Mouse (Mus musculus) heart, embryonic 13.5 days (tissue): ENCODE data around the gene Amotl1. TPM values are rescaled to one million over a fixed set of nuclear protein-coding genes. Genes with fewer than 3 reads are reported as not detected.
A peak's percentile ranks its signal among the peaks of the same experiment; 100 is the strongest.

Experiments
- ATAC-seq: fragments of 200-750 bp; cut with Nextera tagmentation; 2 replicates; pipeline ENCODE4 v1.8.0; 2017; ENCODE audit warnings: moderate TSS enrichment; ENCODE audit not compliant: insufficient number of reproducible peaks, low FRiP score, low TSS enrichment; ENCODE audit errors: extremely low read depth
- H3K27ac ChIP-seq: fragments of 300-500 bp; sonication (generic); replicated peaks from 2 replicates; pipeline ENCODE4 v1.5.1; 2015; ENCODE audit warnings: moderate library complexity, mild to moderate bottlenecking, inconsistent platforms
- H3K27me3 ChIP-seq: fragments of 300-500 bp; sonication (generic); replicated peaks from 2 replicates; pipeline ENCODE4 v1.6.1; 2015; ENCODE audit warnings: mild to moderate bottlenecking, inconsistent platforms
- H3K36me3 ChIP-seq: fragments of 300-500 bp; sonication (generic); 2 replicates; pipeline ENCODE4 v1.6.1; 2015; ENCODE audit warnings: mild to moderate bottlenecking, inconsistent platforms
- H3K4me1 ChIP-seq: fragments of 300-500 bp; sonication (generic); 2 replicates; pipeline ENCODE4 v1.6.1; 2015; ENCODE audit warnings: inconsistent platforms
- H3K4me2 ChIP-seq: fragments of 300-500 bp; sonication (generic); 2 replicates; pipeline ENCODE4 v1.6.1; 2015; ENCODE audit warnings: inconsistent platforms, mild to moderate bottlenecking, moderate library complexity
- H3K4me3 ChIP-seq: fragments of 300-500 bp; sonication (generic); 2 replicates; pipeline ENCODE4 v1.5.1; 2015; ENCODE audit warnings: moderate library complexity, mild to moderate bottlenecking, inconsistent platforms
- H3K9ac ChIP-seq: fragments of 300-500 bp; sonication (generic); 2 replicates; pipeline ENCODE4 v1.6.1; 2015; ENCODE audit warnings: inconsistent platforms, mild to moderate bottlenecking, moderate library complexity
- H3K9me3 ChIP-seq: fragments of 300-500 bp; sonication (generic); 2 replicates; pipeline ENCODE4 v1.6.1; 2016; ENCODE audit warnings: inconsistent platforms
- WGBS: fragments of 180-500 bp; shearing (Covaris S2); methylation state at CpG from one replicate; pipeline ENCODE4 v1.1.7; 2015; ENCODE audit warnings: mixed read lengths; 5-methylcytosine and 5-hydroxymethylcytosine counted together
- polyA plus RNA-seq: library from polyadenylated mRNA; unstranded; fragments of >200 nt; fragmentation: Nextera tagmentation; extraction: Ambion mirVana; gene quantifications from 2 replicates; pipeline ENCODE4 v1.2.1, GENCODE M21; 2015

The Amotl1 gene
- polyA plus RNA-seq, 1 experiment from 2014 or later, result 15.7 TPM

DNA sequence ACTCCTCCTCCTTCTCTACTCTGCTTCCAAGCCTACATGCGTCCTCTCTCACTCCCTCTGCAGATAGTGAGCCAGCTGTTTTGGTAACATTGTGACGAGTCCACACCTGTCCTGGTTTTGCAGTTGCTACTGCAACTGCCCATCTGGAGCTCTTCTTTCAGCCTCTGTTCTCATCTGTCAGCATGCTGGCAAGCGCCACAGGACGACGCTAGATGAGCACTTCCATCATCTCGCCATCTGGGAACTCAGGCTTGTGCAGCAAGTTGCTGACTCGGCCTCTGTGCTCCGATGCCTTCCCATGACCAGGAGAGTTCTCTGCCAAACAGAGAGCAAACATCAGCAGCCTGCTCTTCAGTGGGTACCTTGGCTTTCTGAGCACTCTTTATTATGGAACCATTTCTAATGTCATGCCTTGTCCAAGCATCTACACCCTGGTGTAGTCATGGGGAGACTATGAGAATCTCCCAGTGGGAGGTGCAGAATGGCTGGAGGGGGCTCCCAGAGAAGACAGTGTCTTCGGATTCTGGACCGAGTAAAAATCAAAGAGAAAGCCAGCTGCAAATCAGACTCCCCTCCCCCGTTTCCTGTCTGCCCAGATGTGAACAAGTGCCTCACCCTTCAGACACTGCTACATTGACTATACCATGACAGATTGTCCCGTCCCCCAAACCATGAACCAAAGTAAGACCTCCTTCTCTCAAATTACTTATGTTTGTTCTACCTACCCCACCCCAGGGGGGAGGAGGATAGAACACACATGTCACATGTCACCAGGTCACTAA lies 97.1 kb downstream of the Amotl1 start:
- Histone ChIP-seq H3K9ac (no peak overlapping the region), H3K4me3 (no peak overlapping the region), H3K4me2 (no peak overlapping the region), H3K4me1 (peaks cover 38% of the 10 kb centered on the region), H3K27me3 (no peaks in the 10 kb centered on the region), H3K27ac (no peak overlapping the region; the same call in 1 of the 2 replicates), H3K36me3 (peaks cover 94% of the 10 kb centered on the region), H3K9me3 (no peaks in the 10 kb centered on the region)
- ATAC-seq, result no peak
- 59% methylated on average over 12 of the region's 12 CpGs for WGBS

DNA sequence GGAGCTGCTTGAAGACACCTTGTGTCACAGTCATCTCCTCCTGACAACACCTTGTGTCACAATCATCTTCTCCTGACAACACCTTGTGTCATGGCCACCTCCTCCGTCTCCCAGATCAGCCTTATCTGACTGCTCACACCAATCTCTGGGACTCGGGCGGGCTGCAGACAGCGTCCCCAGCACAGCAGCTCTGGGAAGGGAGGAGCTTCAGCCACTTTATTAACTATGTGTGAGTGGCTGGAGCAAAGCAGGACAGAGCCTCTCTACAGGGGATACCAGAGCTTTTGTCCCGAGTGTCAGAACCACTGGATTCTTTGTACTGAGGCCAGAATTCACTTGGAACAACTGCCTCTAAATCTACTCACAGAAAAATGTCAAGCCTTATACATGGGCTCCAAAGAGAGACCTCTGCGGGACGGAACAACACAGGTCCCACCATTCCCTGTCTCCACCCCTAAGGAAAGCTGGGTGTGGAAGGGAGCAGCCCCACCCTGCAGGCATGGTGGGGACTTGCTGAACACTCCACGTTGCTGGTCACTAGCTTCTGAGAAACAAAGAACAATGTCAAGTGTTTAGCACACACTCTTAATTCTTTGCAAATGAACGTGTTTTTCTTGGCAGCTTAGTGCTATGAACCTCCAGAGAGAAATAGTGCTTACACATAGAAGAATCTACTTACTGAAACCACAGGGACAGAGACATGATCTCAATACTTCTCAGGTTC lies 100.7 kb downstream of the Amotl1 start:
- Histone ChIP-seq H3K36me3 (peaks cover 97% of the 10 kb centered on the region), H3K4me1 (peaks cover 38% of the 10 kb centered on the region), H3K9me3 (no peaks in the 10 kb centered on the region), H3K27me3 (no peaks in the 10 kb centered on the region), H3K9ac (peak overlapping the region; percentile 15; the same call in 1 of the 2 replicates), H3K4me3 (no peak overlapping the region), H3K4me2 (peak overlapping the region; percentile 22), H3K27ac (peak overlapping the region; percentile 44; the same call in 1 of the 2 replicates)
- WGBS, result 32% methylated on average over 9 of the region's 9 CpGs
- ATAC-seq, result no peak

DNA sequence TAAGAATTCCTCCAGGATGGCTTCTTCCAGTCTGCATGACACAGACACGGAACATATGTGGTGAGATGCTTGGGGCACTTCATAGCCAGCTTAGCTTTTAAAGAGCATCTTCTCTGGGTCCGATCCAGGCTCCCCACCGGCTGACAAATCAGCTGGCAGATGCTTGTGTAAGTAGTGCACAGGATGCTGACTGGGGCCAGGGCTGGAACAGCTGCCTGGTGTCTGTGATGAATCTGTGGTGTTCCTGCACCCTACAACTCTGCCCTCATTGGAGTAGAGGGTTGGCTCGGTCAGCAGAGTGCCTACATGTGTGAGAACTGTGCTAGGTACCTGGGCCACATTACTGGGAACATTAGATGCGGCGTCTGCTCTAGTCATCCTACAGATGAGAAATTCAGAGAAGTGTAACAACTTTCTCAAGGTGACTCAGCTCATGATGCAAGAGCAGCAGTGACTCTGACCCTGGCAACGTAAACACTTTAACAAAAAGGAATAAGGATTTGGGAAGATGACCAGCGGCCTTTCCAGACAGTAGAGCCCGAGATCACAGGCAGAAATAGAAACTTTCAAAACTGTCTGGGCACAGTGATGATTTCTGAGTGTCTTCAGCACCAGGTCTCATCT lies 109.9 kb downstream of the Amotl1 start:
- Histone ChIP-seq H3K9me3 (no peaks in the 10 kb centered on the region), H3K27me3 (no peaks in the 10 kb centered on the region), H3K4me2 (no peak overlapping the region), H3K4me3 (no peak overlapping the region), H3K4me1 (no peaks in the 10 kb centered on the region), H3K27ac (no peak overlapping the region), H3K9ac (no peak overlapping the region), H3K36me3 (peaks cover 16% of the 10 kb centered on the region)
- ATAC-seq, result no peak
- WGBS, result 75% methylated on average over 9 of the region's 9 CpGs

DNA sequence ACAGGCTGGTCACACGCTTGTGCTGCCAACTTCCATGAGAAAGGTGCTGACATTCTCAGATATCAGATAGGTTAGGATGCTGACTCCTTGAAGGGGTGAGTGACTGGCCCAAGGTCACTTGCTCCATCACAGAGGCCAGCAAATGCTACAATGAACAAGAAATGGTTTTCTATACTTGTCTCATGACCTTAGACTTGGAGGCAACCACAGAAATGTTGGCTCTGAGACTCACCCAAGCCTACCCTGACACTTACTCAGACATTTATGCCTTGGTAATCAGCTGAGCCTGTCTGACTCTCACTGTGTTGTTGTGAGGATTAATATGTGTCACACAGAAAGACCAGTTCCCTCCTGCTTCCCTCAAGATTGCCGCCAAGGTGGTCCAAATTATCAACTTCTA lies 111.2 kb downstream of the Amotl1 start:
- Histone ChIP-seq H3K4me1 (no peaks in the 10 kb centered on the region), H3K9me3 (no peaks in the 10 kb centered on the region), H3K36me3 (peaks cover 3% of the 10 kb centered on the region), H3K4me2 (no peak overlapping the region), H3K27me3 (no peaks in the 10 kb centered on the region), H3K27ac (no peak overlapping the region), H3K9ac (no peak overlapping the region), H3K4me3 (no peak overlapping the region)
- no peak for ATAC-seq
- WGBS, result 81% methylated on average over 2 of the region's 2 CpGs

DNA sequence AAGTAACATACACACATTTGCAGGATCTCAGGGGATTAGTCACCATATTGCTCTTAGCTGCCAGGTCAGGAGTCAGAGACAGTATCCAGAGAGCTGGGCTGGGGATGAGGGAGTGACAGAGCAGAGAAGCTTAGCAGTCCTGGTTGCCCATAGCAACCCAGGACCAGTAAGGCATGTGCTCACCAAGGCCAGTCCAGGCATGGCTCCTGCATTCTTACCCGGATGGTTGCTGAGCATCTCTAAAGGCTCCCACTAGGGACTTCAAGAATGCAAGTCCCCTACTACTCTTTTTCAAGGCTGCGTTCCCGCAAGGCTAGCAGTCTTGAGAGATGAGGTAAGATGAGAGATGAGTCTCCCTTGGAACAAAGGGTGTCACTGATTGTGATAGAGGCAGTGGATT lies 112.6 kb downstream of the Amotl1 start:
- Histone ChIP-seq H3K36me3 (no peaks in the 10 kb centered on the region), H3K9ac (no peak overlapping the region), H3K4me2 (no peak overlapping the region), H3K9me3 (no peaks in the 10 kb centered on the region), H3K4me3 (no peak overlapping the region), H3K4me1 (no peaks in the 10 kb centered on the region), H3K27ac (no peak overlapping the region), H3K27me3 (no peaks in the 10 kb centered on the region)
- no peak for ATAC-seq
- 45% methylated on average over 3 of the region's 3 CpGs for WGBS

DNA sequence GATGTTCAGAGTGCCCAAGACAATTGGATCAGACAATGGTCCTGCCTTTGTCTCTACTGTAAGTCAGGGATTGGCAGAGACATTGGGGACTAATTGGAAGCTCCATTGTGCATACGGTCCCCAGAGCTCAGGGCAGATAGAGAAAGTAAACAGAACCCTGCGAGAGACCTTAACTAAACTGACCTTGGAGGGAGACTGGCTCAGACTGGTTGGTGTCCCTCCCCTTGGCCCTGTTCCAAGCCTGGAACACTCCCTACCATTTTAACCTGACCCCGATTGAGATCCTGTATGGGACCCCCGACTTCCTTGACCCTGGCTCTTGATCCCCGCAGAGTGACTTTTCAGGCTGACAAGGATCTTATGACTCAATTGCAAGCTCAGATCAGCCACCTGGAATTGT lies 114.9 kb downstream of the Amotl1 start:
- no peaks in the 10 kb centered on the region for H3K9me3 ChIP-seq
- H3K4me1 ChIP-seq, result no peaks in the 10 kb centered on the region
- WGBS, result 50% methylated on average over 5 of the region's 5 CpGs
- H3K36me3 ChIP-seq, result no peaks in the 10 kb centered on the region
- H3K27me3 ChIP-seq, result no peaks in the 10 kb centered on the region
- no peak overlapping the region for H3K9ac ChIP-seq
- H3K4me2 ChIP-seq, result no peak overlapping the region
- no peak overlapping the region for H3K4me3 ChIP-seq
- H3K27ac ChIP-seq, result no peak overlapping the region
- ATAC-seq, result no peak

DNA sequence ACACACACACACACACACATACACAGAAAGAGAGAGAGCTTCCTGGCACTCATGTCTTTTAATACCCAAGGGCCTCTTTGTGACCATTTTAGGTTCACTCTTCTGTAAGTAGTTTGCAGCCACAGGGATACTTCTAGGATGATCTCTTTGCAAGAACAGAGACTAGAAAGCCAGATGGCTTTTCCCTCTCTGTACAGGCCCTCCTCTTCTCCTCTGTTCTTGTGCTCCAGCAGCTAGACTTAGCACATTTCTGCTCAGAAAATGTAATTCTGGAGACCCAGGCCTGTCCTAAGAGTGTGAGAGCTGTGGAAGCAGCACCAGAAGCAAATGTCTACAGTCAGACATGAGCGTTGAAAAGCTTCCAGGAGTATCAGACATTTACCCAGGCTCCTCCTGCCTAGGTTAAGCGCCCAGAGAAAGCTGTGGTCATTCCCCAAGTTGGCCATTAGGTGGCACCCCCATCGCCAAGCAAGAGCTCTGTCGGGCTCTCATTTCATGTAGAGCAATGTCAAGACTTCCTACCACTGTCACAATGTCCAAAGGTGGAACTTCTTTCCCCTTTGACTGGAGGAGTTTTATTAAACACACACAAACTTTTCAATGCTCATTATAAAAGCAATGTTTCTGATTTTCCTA lies 121.3 kb downstream of the Amotl1 start:
- no peaks in the 10 kb centered on the region for H3K36me3 ChIP-seq
- H3K4me1 ChIP-seq, result peaks cover 37% of the 10 kb centered on the region
- H3K9ac ChIP-seq, result no peak overlapping the region
- no peak overlapping the region for H3K4me3 ChIP-seq
- 5% methylated on average over 4 of the region's 4 CpGs for WGBS
- ATAC-seq, result no peak
- H3K9me3 ChIP-seq, result no peaks in the 10 kb centered on the region
- no peaks in the 10 kb centered on the region for H3K27me3 ChIP-seq
- H3K27ac ChIP-seq, result no peak overlapping the region
- no peak overlapping the region for H3K4me2 ChIP-seq

DNA sequence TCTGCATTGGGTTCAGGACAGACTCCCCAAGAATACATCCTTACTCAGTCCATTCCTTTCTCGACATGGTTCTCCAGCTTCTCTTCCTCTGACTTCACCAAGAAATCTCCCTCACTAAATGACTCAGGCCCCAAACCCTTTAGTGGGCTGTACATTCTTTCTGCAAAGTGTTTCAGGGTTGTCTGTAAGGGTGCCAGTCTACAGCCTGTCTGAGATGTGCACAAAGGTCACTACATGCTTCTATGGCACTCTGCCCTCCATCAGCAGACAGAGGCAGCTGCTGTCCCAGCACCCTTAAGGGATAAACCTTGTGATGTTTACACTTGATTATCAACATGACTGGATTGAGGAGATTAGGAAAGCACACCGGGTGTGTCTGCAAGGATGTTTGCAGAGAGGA lies 123.2 kb downstream of the Amotl1 start:
- Histone ChIP-seq H3K4me2 (no peak overlapping the region), H3K4me3 (no peak overlapping the region), H3K4me1 (peaks cover 43% of the 10 kb centered on the region), H3K27ac (no peak overlapping the region), H3K27me3 (no peaks in the 10 kb centered on the region), H3K36me3 (no peaks in the 10 kb centered on the region), H3K9me3 (no peaks in the 10 kb centered on the region), H3K9ac (no peak overlapping the region)
- ATAC-seq, result no peak
- WGBS, result 45% methylated on average over 2 of the region's 2 CpGs

DNA sequence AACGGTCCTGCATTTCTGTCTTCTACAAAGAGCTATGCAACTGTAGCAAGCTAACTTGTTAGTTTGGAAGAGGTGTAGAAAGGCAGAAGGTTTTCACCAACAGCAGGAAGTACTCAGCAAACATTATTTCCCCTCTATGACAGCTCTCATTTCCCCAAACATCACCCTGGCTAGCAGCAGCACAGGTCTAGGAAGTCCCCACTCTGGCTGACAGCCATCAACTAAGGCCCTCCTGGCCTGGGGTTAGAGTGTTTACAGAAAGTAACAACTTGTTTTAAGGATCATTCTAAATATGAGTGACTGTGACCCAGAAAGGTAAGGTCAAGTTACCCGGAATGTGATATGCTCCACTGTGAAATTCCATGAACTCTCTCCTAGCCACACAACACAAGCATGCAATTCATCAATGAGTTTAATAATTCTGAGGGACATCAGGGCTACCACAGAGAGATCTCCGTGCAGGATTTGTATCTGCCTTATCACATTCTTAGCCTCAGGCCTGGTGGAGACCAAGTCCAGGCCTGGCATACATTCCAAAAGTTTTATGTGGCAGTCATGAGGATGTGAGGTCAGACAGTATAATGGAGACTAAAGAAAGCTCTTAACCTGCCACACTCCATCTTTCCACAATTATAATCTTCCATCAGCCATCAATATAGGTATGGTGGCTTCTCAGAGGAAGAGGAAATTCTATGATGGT lies 123.7 kb downstream of the Amotl1 start:
- H3K36me3 ChIP-seq, result no peaks in the 10 kb centered on the region
- no peak overlapping the region for H3K9ac ChIP-seq
- H3K27me3 ChIP-seq, result no peaks in the 10 kb centered on the region
- no peak overlapping the region for H3K4me2 ChIP-seq
- ATAC-seq, result no peak
- no peaks in the 10 kb centered on the region for H3K9me3 ChIP-seq
- H3K4me1 ChIP-seq, result peaks cover 43% of the 10 kb centered on the region
- 32% methylated on average over 3 of the region's 3 CpGs for WGBS
- H3K4me3 ChIP-seq, result no peak overlapping the region
- H3K27ac ChIP-seq, result no peak overlapping the region

DNA sequence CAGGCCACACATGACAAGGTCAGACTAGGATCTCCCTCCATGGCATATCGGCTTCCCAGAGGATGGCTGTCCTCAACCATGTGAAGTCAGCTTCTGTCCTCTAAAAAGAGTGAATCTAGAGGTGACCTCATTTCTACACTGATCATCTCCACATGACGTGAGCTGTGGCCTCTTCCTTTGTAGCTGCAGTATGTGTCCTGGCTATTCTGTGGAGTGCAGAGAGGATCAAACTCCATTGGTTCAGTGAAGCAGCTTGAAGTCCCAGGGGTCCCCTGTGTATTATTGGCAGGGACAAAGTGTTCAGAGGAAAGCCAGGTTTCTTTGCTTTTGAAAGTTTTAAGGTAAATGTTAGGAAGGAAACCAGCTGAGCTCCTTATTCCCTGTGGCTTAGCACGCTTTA lies 126.8 kb downstream of the Amotl1 start:
- Histone ChIP-seq H3K4me3 (no peak overlapping the region), H3K9ac (no peak overlapping the region), H3K4me2 (no peak overlapping the region), H3K36me3 (peaks cover 8% of the 10 kb centered on the region; the same call in 1 of the 2 replicates), H3K9me3 (no peaks in the 10 kb centered on the region), H3K27ac (no peak overlapping the region), H3K4me1 (peaks cover 38% of the 10 kb centered on the region), H3K27me3 (no peaks in the 10 kb centered on the region)
- ATAC-seq, result no peak
- whole genome bisulfite sequencing, result 78% methylated on average over 3 of the region's 3 CpGs

DNA sequence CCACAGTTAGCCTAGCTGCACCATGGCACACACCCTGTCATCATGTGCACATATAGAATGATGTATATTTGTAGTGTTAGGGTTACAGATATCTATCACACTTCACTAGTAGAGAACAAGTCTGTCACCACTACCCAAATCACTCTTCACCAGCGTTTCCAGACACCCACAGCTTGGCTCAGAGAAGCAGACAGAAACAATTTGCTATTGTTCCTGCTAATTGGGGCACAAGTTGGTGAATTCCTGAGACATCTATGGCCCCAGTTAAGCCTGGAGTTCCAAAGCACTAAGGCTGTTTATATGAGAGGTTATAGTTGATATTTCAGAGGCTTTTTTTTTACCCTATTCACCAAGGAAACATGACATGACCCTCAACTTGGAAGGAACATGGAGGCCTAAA lies 127.6 kb downstream of the Amotl1 start:
- H3K36me3 ChIP-seq, result peaks cover 14% of the 10 kb centered on the region
- no peak overlapping the region for H3K4me2 ChIP-seq
- peaks cover 38% of the 10 kb centered on the region for H3K4me1 ChIP-seq
- no peak overlapping the region for H3K9ac ChIP-seq
- 35% methylated on average over 1 of the region's 1 CpGs for WGBS
- H3K4me3 ChIP-seq, result no peak overlapping the region
- H3K27me3 ChIP-seq, result no peaks in the 10 kb centered on the region
- H3K27ac ChIP-seq, result no peak overlapping the region
- no peaks in the 10 kb centered on the region for H3K9me3 ChIP-seq
- no peak for ATAC-seq
